Mouse (Mus musculus): ENCODE measurements around the gene 4933415F23Rik.

- no peak for TF ChIP-seq POLR2A (IDR thresholded peaks at IDR 0.05; ENCODE audit: extremely low read depth, insufficient read depth, low read length)
- TF ChIP-seq CTCF (IDR thresholded peaks at IDR 0.05; ENCODE audit: low read depth, low read length): no peak
Observed at GRCm38 (mm10) chr1:23102881-23103280, 828 bp upstream of the 4933415F23Rik start.

Measured in liver, adult 2 months (tissue).